Mouse (Mus musculus) skeletal muscle tissue, adult 2 months (tissue): ENCODE results near the gene Npcd.

Source experiments
- DNase-seq: peaks from one replicate; pipeline ENCODE4 v3.0.0-alpha.2; 2012; ENCODE audit warnings: low read depth, low spot score

The Npcd gene

GRCm38 (mm10) chr15:79834130-79834880 is at the start of gene Npcd, which contains the start of gene Cbx6:
Npcd (minus strand) TSS chr15:79834237.
Cbx6 (minus strand) TSS chr15:79834688.
- DNase-seq = peak; percentile 84

- DNase-seq = peak; percentile 88
Observed at GRCm38 (mm10) chr15:79883352-79883822, 49.4 kb upstream of the Npcd start.

DNA sequence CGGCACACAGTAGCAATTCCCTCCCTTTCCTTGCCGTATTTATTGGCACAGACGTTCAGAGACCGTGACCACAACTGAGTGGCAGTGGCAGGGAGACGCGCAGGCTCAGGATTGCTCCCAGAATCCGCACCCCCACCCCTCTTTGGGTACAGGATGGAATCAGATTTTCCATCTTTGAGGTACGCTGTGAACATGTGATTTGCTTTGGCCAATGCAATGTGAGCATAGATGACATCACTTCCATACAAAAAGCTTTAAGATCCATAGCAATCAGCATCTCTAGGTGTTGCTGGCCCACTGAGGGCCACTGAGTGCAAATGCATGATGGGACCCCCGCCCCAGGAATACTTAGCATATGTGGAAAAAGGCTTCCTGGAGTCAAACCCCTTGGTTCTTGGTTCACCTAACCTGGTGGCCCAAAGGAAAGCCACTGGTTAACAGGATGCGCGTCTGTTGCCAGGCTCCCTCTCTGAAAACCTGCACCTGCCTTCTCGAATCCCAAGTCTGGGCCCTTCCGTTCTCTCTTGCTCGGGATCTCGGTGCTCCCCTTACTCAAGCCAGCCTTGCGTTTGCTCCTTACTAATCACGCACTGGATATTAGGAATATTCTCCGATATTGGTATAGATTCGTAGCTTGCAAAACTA is 48.7 kb upstream of the Npcd start:
- no peak for DNase-seq

DNA sequence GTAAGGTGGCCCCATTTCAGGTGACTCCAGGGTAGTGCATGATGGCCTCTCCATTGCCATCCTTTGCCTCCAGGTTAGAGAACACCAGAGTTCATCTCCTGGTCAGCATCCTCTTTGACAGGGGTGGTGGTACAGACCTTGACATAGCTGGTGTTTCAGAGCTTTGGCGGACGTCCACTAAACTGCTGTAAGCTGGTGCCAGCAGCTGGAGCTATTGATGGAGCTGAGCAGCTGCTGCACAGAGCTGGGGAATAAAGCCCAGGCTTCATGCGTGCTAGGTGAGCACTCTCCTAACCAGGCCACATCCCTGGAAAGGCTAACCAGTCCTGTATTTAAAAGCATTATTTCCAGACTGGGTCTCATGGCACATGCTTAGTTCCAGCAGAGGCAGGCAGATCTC is 46.4 kb upstream of the Npcd start:
- no peak for DNase-seq

DNA sequence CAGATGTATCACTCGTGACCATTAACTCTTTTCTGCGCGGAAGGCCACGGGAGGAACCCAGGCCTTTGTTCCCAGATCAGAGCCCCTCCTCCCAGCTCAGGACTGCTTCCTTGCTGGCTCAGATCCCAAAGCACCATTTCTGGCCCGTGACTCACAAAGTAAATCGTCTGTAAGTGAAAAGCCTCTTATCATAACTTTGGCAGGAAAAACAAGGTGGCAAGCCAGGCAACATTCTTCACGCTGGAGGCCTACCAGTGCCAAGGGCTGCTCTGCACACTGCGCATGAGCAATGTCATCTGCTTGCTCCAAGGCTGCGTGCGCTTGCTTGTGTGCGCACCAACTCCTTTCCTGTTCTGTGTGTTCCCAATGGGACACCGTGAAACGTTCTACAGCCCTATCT is 45.3 kb upstream of the Npcd start:
- peak; percentile 71 for DNase-seq

DNA sequence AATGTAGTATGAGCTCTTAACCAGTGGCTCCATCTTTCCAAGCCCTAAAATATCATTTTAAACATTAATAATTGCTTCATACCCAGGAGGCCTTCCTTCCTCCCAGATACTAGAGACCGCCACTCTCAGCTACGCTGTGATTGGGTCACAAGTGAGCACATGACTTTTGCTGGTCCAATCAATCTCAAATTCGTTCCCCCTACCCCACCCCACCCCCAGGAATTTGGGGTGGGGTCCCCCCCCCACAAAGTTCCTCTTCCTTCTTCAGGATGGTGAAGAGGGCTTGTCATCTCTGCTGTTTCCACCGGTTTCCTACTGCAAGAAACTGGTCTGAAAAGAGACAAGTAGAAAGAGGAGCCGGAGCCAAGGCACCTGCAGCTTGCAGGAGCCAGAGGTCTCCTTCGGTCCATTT is 44.7 kb upstream of the Npcd start:
- DNase-seq = no peak

GRCm38 (mm10) chr15:79875261-79875995 is 41.4 kb upstream of the Npcd start:
- DNase-seq = no peak

DNA sequence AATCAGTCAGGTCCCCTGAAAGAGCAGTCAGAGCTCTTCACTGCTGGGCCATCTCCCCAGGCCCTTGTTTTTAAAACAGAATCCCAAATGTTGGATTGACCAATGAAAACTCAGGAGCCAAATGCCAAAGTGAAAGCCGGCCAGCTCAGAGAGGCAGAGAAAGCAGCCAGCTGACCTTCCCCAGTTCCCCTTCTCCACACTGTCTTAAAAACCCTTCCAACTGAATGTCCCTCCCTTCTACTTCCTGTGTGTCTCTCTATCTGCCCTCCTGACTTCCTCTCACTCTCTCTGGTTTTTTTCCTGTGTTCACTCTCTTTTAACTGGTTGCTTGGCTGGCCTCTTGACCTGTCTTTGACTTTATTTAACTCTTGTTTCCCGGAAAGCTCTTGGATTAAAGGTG is 40.0 kb upstream of the Npcd start:
- DNase-seq = no peak

DNA sequence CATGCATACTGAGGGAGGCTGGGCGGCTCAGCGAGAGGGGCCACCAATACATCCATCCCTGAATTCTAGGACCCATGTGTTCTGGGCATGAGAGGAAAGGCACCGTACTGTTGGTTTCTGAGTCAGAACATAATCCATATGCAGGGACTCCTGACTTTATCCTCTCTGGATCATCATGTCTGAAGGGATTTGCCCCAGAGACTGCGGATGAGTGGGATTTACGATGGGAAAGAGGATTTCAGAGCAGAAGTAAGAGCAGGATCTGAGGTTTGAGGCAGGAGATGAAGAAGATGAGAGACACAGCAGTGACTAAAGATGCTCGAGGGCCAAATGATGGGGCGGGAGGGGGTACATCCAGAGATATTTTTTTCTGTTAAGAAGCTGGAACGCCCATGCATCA is 39.5 kb upstream of the Npcd start:
- no peak for DNase-seq

GRCm38 (mm10) chr15:79867260-79868002 is 33.4 kb upstream of the Npcd start:
- DNase-seq = no peak

DNA sequence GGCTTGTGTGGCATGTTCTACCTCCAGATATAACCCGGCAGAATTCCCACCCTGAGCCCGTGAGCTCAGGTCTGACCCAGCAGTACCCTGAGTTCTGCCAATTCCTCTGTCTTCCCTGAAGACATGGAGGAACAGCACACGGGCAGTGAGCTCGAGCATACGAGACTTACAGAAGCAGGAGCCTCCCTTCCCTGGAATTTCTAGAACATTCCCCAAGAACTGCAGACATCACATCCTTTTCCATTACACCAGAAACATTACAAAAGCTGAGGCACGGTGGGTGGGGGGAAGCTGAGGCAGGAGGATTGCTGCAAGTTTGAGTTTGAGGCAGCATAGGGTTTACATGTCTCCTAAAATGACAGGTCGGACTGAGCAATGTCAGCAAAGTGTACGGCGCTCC is 25.8 kb upstream of the Npcd start:
- no peak for DNase-seq

DNA sequence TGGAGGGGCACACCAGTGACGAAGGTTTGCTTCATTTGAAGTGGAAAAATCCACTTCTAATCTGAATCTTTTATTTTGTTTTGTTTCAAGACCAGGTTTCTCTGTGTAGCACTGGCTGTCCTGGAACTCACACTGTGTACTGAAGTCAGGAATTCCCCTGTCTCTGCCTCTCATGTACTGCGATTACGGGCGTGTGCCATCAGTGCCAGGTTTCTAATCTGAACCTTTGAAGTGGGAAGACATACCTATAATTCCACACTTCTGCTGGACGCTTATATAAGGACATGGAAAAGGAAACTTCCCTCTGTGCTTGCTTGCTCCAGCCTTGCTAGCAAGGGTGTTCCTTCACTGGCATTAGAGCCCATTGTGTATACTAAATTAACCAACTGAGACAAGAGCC is 24.9 kb upstream of the Npcd start:
- DNase-seq = no peak

- DNase-seq = no peak
Observed at GRCm38 (mm10) chr15:79850143-79850542, 16.1 kb upstream of the Npcd start.

- DNase-seq = peak; percentile 60
Observed at GRCm38 (mm10) chr15:79847100-79847499, 13.1 kb upstream of the Npcd start.

DNA sequence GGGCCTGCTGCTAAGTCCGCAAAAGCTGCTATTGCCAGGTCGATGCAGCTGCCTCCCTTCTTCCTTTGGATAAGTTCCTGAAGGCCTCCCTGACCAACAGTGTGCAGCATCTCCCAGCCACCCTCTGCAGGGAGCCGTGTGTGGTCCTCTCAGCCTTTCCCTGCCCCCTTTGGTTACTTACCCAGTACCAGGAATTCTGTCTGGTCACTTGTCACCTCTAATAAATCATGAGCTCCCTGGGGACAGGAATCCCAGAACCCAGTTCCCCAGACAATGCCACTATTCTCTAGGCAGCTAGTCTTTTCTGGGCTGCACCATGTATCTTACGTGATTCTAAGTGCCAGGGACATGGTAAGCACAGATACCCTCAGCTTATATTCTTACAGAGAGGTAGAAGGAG is 11.9 kb upstream of the Npcd start:
- DNase-seq = no peak

DNA sequence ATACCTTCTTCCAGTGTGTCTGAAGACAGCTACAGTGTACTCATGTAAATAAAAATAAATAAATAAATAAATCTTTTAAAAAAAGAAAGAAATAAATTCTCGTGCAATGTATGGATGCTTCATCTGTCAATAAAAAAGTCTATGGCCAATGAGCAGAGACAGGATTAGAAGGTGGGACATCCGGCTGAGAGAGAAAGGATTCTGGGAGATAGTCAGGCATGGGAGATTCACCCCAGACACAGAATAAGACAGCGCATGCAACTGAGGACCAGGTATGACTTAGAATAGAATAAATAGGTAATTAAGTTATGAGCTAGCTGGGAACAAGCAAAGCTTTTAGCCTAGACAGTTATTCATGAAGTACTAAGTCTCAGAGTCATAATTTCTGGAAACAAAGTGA is 8.9 kb upstream of the Npcd start:
- no peak for DNase-seq

- DNase-seq = no peak
Observed at GRCm38 (mm10) chr15:79840281-79840680, 6.2 kb upstream of the Npcd start.

- no peak for DNase-seq
Observed at GRCm38 (mm10) chr15:79834881-79835260, 834 bp upstream of the Npcd start.

- DNase-seq = no peak
Observed at GRCm38 (mm10) chr15:79833251-79834050, 586 bp downstream of the Npcd start.

DNA sequence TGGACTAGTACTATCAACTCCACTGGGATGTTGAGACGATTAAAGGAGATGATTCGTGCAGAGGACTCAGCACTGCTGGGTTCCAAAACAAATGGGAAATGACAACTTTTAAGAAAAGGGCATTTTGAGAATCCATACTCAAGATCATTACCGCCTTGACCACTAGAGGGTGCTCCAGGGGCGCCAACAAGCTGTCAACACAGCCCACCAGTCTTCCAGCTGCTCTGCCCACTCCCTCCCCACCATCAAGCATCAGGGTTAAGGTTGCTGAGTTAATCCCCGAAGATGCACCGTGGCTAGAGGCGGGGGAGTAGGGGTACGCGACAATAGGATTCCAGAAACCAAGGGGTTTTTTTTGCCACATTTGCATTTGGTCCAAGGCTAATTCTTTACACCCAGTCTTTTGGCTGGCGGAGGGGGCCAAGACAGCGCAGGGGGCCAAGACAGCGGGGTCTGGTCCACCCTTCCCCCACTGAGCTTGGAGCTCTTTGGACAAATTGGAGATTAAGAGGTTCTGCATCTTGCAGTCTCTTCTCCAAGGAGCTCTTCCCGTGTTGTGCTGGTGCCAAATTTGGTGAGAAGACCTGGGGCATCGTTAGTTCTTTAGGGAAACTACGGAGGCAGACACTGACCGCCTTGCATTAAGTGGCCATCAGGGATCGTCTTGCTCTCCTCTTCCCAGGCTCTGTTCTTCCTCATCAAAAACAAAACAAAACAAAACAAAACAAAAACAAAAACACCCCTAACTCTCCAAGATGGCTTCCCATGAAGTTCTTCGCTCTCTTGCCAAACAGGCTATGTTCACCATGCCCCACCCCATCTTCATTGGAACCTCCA is 1.8 kb downstream of the Npcd start:
- peak; percentile 53 for DNase-seq
